Mouse (Mus musculus): ENCODE measurements around the gene Gpr137.

Gpr137 gene

GRCm38 (mm10) chr19:6972247-6972917 is 30.1 kb upstream of the Gpr137 start:
- DNase-seq: no peak

- DNase-seq: no peak
Observed at GRCm38 (mm10) chr19:6971644-6972043, 29.4 kb upstream of the Gpr137 start.

GRCm38 (mm10) chr19:6970460-6971085 is 28.3 kb upstream of the Gpr137 start:
- no peak for DNase-seq

- peak; percentile 75 for DNase-seq
Observed at GRCm38 (mm10) chr19:6969665-6970381, 27.5 kb upstream of the Gpr137 start.

GRCm38 (mm10) chr19:6969291-6969664 is 27.0 kb upstream of the Gpr137 start:
- DNase-seq: no peak

GRCm38 (mm10) chr19:6968491-6969271 is 26.4 kb upstream of the Gpr137 start:
- peak; percentile 76 for DNase-seq

- no peak for DNase-seq
Observed at GRCm38 (mm10) chr19:6956461-6956860, 14.2 kb upstream of the Gpr137 start.

- DNase-seq: no peak
Observed at GRCm38 (mm10) chr19:6955424-6955823, 13.1 kb upstream of the Gpr137 start.

- DNase-seq: peak; percentile 77
Observed at GRCm38 (mm10) chr19:6954046-6954445, 11.8 kb upstream of the Gpr137 start.

GRCm38 (mm10) chr19:6952712-6953037 is 10.4 kb upstream of the Gpr137 start:
- DNase-seq: peak; percentile 91

- peak; percentile 84 for DNase-seq
Observed at GRCm38 (mm10) chr19:6951994-6952711, 9.9 kb upstream of the Gpr137 start.

- peak; percentile 98 for DNase-seq
Observed at GRCm38 (mm10) chr19:6951381-6951968, 9.2 kb upstream of the Gpr137 start.

GRCm38 (mm10) chr19:6950613-6951153 is 8.4 kb upstream of the Gpr137 start:
- DNase-seq: peak; percentile 56

- no peak for DNase-seq
Observed at GRCm38 (mm10) chr19:6949951-6950350, 7.7 kb upstream of the Gpr137 start.

- no peak for DNase-seq
Observed at GRCm38 (mm10) chr19:6949532-6949931, 7.3 kb upstream of the Gpr137 start.

- no peak for DNase-seq
Observed at GRCm38 (mm10) chr19:6948186-6948585, 5.9 kb upstream of the Gpr137 start.

- DNase-seq: no peak
Observed at GRCm38 (mm10) chr19:6947742-6948141, 5.5 kb upstream of the Gpr137 start.

- DNase-seq: no peak
Observed at GRCm38 (mm10) chr19:6943709-6944108, 1.4 kb upstream of the Gpr137 start.

GRCm38 (mm10) chr19:6942764-6943163 is 484 bp upstream of the Gpr137 start:
- no peak for DNase-seq

GRCm38 (mm10) chr19:6941372-6942248 is 670 bp downstream of the Gpr137 start, which contains the start of gene Bad:
Gene Bad (plus strand): TSS chr19:6941861.
- DNase-seq: peak; percentile 95
